Mouse (Mus musculus) heart, adult 2 months (tissue): Measurements from ENCODE around the gene Itsn1. TPM values are rescaled to one million over a fixed set of nuclear protein-coding genes. Genes with fewer than 3 reads are reported as not detected.
A peak's percentile ranks its signal among the peaks of the same experiment; 100 is the strongest.

ENCODE experiments used
- DNase-seq, 2 experiments: peaks; one replicate each; pipeline ENCODE4 v3.0.0; 2021
- H3K27ac ChIP-seq: fragments of 200-600 bp; 2 replicates; pipeline ENCODE4 v1.8.1; 2022
- H3K27me3 ChIP-seq: fragments of 200-500 bp; 2 replicates; pipeline ENCODE4 v1.6.1; 2012; ENCODE audit warnings: mild to moderate bottlenecking, low read length, inconsistent platforms, mixed read lengths; ENCODE audit not compliant: control insufficient read depth, insufficient read depth
- H3K36me3 ChIP-seq: fragments of 200-500 bp; 2 replicates; pipeline ENCODE4 v1.6.1; 2012; ENCODE audit warnings: low read length, inconsistent platforms; ENCODE audit not compliant: control insufficient read depth, insufficient read depth
- H3K4me1 ChIP-seq: fragments of 200-500 bp; 2 replicates; pipeline ENCODE4 v1.6.1; 2011; ENCODE audit warnings: low read length; ENCODE audit not compliant: control insufficient read depth, insufficient read depth
- H3K4me3 ChIP-seq: fragments of 200-600 bp; 2 replicates; pipeline ENCODE4 v1.8.1; 2022
- H3K79me2 ChIP-seq: fragments of 200-500 bp; replicated peaks from 2 replicates; pipeline ENCODE4 v1.6.1; 2012; ENCODE audit warnings: mild to moderate bottlenecking, inconsistent platforms, low read length, moderate library complexity, mixed read lengths; ENCODE audit not compliant: control insufficient read depth, insufficient read depth
- H3K9ac ChIP-seq: fragments of 200-500 bp; 2 replicates; pipeline ENCODE4 v1.6.1; 2012; ENCODE audit warnings: low read depth, mild to moderate bottlenecking, control low read depth, inconsistent platforms, low read length, mixed read lengths
- CTCF ChIP-seq: fragments of 200-600 bp; IDR thresholded peaks from 2 replicates; pipeline ENCODE4 v1.8.1; 2022; ENCODE audit warnings: antibody characterized with exemption, mild to moderate bottlenecking, moderate library complexity
- EP300 ChIP-seq: fragments of 200-500 bp; IDR thresholded peaks from 2 replicates; pipeline ENCODE4 v1.6.1; 2011; ENCODE audit warnings: low read depth, low read length, control low read depth; ENCODE audit not compliant: insufficient read depth
- POLR2A ChIP-seq: fragments of 200-500 bp; IDR thresholded peaks from 2 replicates; pipeline ENCODE4 v1.6.1; 2011; ENCODE audit warnings: mild to moderate bottlenecking, low read depth, low read length, control low read depth; ENCODE audit not compliant: insufficient read depth
- WGBS: fragments of 180-500 bp; shearing (Covaris S2); methylation state at CpG from one replicate; pipeline ENCODE4 v1.1.7; 2018; 5-methylcytosine and 5-hydroxymethylcytosine counted together
- intact Hi-C: fragments of 180-260 bp; cut with DNase I; formaldehyde crosslinking; loops from one replicate; pipeline ENCODE4 v1.15.1; 2025
- polyA plus RNA-seq: library from polyadenylated mRNA; depleted of rRNA; stranded (reverse); fragments of >200 nt; gene quantifications from 2 replicates; pipeline ENCODE4 v1.2.3, GENCODE M21; 2012
- total RNA-seq, 2 experiments: library from RNA; stranded (reverse); gene quantifications; 2 replicates each; pipeline ENCODE4 v1.2.3; 2021

Gene Itsn1
- total and polyA plus RNA-seq, 3 experiments, result 35.8 to 46.7 (median 45.1) TPM

GRCm38 (mm10) chr16:91732816-91733215, 3.7 kb downstream of the Itsn1 start:
- intact Hi-C loops, result loop anchor here (5.0 kb wide), 1 partner anchor 54 kb away; no protein-coding TSS in a partner anchor
- no peaks in the 10 kb centered on the region for H3K27me3 ChIP-seq
- peaks cover 15% of the 10 kb centered on the region for H3K36me3 ChIP-seq
- DNase-seq, result no peak
- no peak for TF ChIP-seq POLR2A
- no peak for TF ChIP-seq EP300
- TF ChIP-seq CTCF, result no peak
- 39% methylated on average over 2 of the region's 2 CpGs for WGBS
- peaks cover 26% of the 10 kb centered on the region for H3K4me1 ChIP-seq
- H3K79me2 ChIP-seq, result peaks cover 9% of the 10 kb centered on the region
- no peak overlapping the region for H3K27ac ChIP-seq
- no peak overlapping the region for H3K4me3 ChIP-seq
- H3K9ac ChIP-seq, result no peak overlapping the region

- 39% methylated on average over 5 of the region's 5 CpGs for WGBS
Measured at GRCm38 (mm10) chr16:91734771-91735170, 5.7 kb downstream of the Itsn1 start.

GRCm38 (mm10) chr16:91736046-91736816, 7.2 kb downstream of the Itsn1 start:
- no peaks in the 10 kb centered on the region for H3K27me3 ChIP-seq
- TF ChIP-seq POLR2A (no peak), EP300 (no peak), CTCF (no peak)
- H3K36me3 ChIP-seq, result peaks cover 15% of the 10 kb centered on the region
- intact Hi-C loops, result loop anchor here (5.0 kb wide), 1 partner anchor 36 kb away; no protein-coding TSS in a partner anchor
- H3K27ac ChIP-seq, result peak overlapping the region; percentile 42
- H3K9ac ChIP-seq, result no peak overlapping the region
- 44% methylated on average over 7 of the region's 7 CpGs for WGBS
- peaks cover 9% of the 10 kb centered on the region for H3K79me2 ChIP-seq
- DNase-seq, result peak in 1 of 2 experiments; percentile 16
- no peak overlapping the region for H3K4me3 ChIP-seq
- H3K4me1 ChIP-seq, result peaks cover 36% of the 10 kb centered on the region

More at GRCm38 (mm10) chr16:91734771-91735170, 5.7 kb downstream of the Itsn1 start:
- peak in 1 of 2 experiments; percentile 73 for DNase-seq
- Histone ChIP-seq H3K79me2 (peaks cover 9% of the 10 kb centered on the region), H3K27ac (peak overlapping the region; percentile 24), H3K27me3 (no peaks in the 10 kb centered on the region), H3K36me3 (peaks cover 15% of the 10 kb centered on the region), H3K4me1 (peaks cover 29% of the 10 kb centered on the region), H3K4me3 (no peak overlapping the region), H3K9ac (no peak overlapping the region; the same call in 1 of the 2 replicates)
- TF ChIP-seq CTCF, result no peak
- 0 out of 2 replicates have a peak, but pooled peaks have one; percentile 17 for TF ChIP-seq EP300
- no peak for TF ChIP-seq POLR2A
- intact Hi-C loops, result loop anchor here (5.0 kb wide), 2 partner anchors 38 to 53 kb away; no protein-coding TSS in a partner anchor

- TF ChIP-seq CTCF (no peak), POLR2A (no peak), EP300 (no peak)
- H3K4me1 ChIP-seq, result peaks cover 35% of the 10 kb centered on the region
- peaks cover 7% of the 10 kb centered on the region for H3K79me2 ChIP-seq
- H3K9ac ChIP-seq, result no peak overlapping the region
- 78% methylated on average over 6 of the region's 6 CpGs for WGBS
- intact Hi-C loops, result loop anchor here (5.0 kb wide), 1 partner anchor 34 kb away; no protein-coding TSS in a partner anchor
- H3K27me3 ChIP-seq, result no peaks in the 10 kb centered on the region
- H3K36me3 ChIP-seq, result peaks cover 18% of the 10 kb centered on the region
- no peak overlapping the region for H3K27ac ChIP-seq
- peak in 1 of 2 experiments; percentile 13 for DNase-seq
- H3K4me3 ChIP-seq, result no peak overlapping the region
Measured at GRCm38 (mm10) chr16:91738505-91738904, 9.4 kb downstream of the Itsn1 start.

GRCm38 (mm10) chr16:91740184-91740917, 11.3 kb downstream of the Itsn1 start:
- 37% methylated on average over 8 of the region's 8 CpGs for WGBS
- no peak overlapping the region for H3K9ac ChIP-seq

More at GRCm38 (mm10) chr16:91740184-91740917, 11.3 kb downstream of the Itsn1 start:
- Histone ChIP-seq H3K4me1 (peaks cover 28% of the 10 kb centered on the region), H3K79me2 (peaks cover 7% of the 10 kb centered on the region), H3K27me3 (no peaks in the 10 kb centered on the region), H3K4me3 (no peak overlapping the region), H3K27ac (peak overlapping the region; percentile 56), H3K36me3 (peaks cover 16% of the 10 kb centered on the region)
- intact Hi-C loops, result loop anchor here (1.0 kb wide), 1 partner anchor 10 kb away; no protein-coding TSS in a partner anchor
- peak; percentile 40 to 41 for DNase-seq
- TF ChIP-seq POLR2A (no peak), EP300 (no peak), CTCF (no peak)
